Mouse (Mus musculus): ENCODE measurements around the gene Sstr4. TPM values are rescaled to one million over a fixed set of nuclear protein-coding genes. Genes with fewer than 3 reads are reported as not detected.

The Sstr4 gene
- under 1 TPM; 0.20 to 0.43 TPM for total RNA-seq (2021)
- long read RNA-seq, experiment 1 = 0 reads
- long read RNA-seq, experiment 2 = 0 reads

DNA sequence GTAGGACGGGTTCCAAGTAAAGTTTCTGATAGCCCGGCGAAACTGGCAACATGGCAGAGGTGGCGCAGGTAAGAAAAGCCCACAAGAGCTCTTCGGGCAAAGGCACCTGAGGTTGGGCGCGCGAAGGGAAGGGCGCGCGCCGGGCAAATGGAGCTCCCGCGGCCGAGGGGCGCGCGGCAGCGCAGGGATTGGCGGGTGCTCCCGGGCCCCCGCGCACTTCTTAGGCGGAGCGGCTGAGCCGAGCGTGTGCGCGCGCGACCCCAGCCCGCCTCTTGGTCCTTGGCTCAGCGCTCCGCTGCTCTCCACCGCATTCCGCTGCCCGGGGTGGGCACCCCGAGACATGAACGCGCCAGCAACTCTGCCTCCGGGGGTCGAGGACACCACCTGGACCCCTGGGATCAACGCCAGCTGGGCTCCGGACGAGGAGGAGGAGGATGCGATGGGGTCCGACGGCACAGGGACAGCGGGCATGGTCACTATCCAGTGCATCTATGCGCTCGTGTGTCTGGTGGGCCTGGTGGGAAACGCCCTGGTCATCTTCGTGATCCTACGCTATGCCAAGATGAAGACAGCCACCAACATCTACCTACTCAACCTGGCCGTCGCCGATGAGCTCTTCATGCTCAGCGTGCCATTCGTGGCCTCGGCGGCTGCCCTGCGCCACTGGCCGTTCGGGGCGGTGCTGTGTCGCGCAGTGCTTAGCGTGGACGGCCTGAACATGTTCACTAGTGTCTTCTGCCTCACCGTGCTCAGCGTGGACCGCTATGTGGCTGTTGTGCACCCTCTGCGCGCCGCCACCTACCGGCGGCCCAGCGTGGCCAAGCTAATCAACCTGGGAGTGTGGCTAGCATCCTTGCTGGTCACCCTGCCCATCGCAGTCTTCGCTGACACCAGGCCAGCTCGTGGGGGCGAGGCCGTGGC, at the start of gene Sstr4:
Sstr4 (plus strand) TSS at position 214 of the 921 bp plus-strand sequence.
- DNase-seq = peak; percentile 50

DNA sequence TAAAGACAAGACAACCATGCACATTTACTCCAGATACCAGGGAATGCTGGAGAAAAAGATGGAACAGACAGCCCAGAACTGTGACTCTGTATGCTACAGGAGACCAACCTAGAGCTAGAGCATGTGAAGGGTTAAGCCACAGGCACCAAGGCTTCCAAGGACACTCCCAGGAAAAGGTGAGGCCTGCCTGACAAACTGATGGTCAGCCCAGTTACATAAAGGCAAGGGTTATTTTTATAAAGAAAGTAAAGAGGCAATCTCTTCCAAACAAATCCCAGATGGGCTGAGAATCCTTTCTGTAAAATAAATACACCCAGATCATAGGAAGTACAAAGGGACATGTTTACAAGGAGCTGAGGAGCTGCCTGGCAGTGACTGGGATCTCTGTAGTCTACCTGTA, 49.8 kb upstream of the Sstr4 start:
- no peak for DNase-seq
- intact Hi-C loops (cut with DNase I; ENCODE audit: low total_unique reads) = no loop called here

More for the DNA sequence above, at the start of gene Sstr4:
- intact Hi-C loops (cut with DNase I; ENCODE audit: low total_unique reads) = no loop called here

DNA sequence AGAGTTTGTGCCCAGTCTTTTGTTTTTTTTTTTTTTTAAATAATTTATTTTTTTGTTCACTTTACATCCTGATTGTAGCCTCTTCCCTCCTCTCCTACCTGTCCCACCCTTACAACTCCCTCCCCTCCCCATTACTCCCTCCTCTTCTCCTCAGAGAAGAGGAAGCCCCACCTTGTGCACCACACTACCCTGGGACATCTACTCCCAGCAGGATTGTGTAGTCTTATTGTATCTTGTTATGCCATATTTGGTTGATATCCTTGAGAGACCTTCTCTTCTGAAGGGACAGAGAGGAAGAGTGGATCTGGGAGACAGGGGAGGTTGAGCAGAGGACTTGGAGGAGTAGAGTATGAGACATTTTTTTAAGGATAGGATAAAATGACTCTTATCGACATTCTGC, 48.2 kb upstream of the Sstr4 start:
- DNase-seq = no peak
- intact Hi-C loops (cut with DNase I; ENCODE audit: low total_unique reads) = no loop called here

DNA sequence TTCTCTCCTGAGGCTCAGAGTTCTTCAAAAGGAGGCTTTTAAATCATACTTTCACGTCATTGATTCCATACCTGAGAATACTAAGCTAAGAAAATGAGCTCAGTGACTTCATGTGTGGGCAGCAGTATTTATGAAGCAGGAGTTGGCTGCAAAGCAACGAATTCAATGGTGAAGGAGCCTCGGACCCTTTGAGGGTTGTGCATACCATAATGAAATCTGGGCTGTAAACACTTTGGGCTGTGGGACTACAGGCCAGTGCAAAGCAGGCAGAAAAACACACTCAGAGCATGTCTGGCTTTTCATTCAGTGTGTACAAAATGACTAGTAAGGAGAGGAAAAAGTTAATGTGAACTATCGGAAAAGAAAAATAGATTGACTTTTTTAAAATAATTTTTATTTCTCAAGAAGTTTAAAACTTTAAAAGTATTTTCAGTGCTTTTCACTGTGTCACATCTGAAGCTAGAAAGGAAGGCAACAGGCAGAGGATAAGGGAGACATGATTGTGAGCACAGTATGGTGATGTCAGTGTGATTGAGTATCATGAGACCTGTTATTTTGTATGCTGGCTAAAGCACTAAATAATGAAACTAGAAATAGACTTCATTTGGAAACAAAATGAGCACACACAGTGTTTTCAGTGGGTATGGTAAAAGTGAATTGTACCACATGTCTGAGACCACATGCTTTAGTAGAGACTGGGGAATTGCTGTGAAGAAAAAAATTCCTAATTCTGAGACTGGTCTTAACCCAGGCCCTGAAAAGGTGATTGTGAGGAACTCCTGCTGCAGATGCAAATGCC, 45.4 kb upstream of the Sstr4 start:
- DNase-seq = no peak
- intact Hi-C loops (cut with DNase I; ENCODE audit: low total_unique reads) = no loop called here

DNA sequence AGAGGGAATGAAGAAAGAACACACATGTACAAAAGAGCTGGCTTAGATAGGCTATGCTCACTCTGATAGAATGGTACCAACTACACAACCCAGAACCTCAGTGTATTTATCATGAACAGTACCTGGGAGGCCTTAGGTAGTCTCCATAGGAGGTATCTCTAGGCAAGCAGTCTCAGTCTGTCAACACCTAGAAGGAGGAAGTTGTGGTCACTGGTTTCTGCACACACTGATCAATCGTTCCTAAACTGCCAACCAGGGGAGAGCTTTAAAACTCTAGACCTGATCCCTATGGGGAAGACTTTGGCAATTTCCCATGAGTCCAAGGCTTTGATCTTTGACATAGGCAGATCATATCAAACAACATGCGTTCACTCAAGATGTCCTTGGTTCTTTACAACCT, 44.7 kb upstream of the Sstr4 start:
- intact Hi-C loops (cut with DNase I; ENCODE audit: low total_unique reads) = no loop called here
- DNase-seq = no peak

DNA sequence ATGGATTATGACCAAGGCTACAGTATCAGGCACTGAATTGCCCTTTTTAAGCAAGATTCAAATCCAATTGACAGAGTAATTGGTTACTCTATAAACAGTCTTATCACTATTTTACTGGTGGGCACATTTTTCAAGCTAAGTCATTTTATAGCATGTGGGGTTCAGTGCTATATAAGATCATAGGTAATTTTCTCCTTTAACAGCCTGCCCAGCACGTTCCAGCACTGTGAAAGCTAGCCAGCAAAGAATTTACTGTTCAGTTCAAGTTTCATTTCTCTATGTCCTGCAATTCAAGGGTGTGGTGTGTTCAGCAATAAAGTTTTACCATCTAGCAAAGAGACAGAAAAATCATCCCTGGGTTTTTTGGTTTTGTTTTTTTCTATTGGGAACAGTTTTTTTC, 42.5 kb upstream of the Sstr4 start:
- intact Hi-C loops (cut with DNase I; ENCODE audit: low total_unique reads) = no loop called here
- DNase-seq = no peak

DNA sequence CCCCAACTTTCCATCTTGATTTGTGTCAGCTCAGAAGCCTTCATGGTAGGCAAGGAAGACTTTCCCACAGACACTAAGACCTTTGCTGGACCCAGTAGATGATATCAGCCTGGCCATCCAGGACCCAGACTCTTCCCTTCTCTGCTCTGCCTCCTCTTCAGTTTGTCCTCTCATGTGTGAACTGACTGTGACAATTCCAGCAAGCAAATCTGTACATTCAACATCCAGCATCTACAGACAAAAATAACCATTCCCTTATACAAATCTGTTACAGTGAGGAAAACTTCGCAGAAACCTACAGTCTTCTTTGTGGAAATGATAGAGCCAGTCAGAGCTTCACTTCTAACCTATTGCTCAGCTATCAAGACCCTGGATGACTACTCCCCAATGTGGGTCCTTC, 38.0 kb upstream of the Sstr4 start:
- no peak for DNase-seq
- intact Hi-C loops (cut with DNase I; ENCODE audit: low total_unique reads) = no loop called here

DNA sequence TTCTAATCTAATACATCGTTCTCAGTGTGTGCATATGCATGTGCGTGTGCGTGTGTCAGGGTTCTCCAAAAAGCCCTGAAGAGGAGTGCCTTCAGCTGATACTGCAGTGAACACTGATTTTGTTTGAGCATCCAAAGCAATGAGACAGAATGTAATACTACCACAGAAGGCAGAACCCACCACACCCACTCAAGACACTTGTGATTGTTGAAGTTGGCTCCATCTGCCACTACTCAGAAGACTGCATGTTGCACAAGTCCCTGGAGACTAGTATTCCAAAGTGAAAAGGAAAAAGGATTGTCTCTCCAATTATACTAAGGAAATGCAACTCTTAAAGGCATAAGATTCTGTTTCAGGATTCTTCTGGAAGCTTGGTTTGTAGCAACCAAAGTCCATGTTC, 30.6 kb upstream of the Sstr4 start:
- intact Hi-C loops (cut with DNase I; ENCODE audit: low total_unique reads) = no loop called here
- DNase-seq = no peak

DNA sequence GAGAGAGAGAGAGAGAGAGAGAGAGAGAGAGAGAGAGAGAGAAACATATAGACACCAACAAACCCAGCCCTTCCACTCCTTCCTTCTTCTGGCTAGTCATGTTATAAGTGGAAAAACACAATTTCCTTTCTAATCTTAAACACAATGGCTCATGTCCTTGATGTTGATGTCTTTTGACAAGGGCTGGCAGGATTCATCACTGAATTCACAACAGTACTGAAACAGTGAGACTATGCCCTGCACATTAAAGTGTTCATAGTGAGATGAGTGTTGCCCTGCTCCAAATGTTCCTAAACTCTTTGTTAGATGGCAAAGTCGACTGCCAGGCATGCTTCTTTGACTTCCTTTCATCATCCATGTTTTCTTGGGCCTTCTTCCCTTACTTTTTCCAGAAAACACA, 29.9 kb upstream of the Sstr4 start:
- no peak for DNase-seq
- intact Hi-C loops (cut with DNase I; ENCODE audit: low total_unique reads) = no loop called here

DNA sequence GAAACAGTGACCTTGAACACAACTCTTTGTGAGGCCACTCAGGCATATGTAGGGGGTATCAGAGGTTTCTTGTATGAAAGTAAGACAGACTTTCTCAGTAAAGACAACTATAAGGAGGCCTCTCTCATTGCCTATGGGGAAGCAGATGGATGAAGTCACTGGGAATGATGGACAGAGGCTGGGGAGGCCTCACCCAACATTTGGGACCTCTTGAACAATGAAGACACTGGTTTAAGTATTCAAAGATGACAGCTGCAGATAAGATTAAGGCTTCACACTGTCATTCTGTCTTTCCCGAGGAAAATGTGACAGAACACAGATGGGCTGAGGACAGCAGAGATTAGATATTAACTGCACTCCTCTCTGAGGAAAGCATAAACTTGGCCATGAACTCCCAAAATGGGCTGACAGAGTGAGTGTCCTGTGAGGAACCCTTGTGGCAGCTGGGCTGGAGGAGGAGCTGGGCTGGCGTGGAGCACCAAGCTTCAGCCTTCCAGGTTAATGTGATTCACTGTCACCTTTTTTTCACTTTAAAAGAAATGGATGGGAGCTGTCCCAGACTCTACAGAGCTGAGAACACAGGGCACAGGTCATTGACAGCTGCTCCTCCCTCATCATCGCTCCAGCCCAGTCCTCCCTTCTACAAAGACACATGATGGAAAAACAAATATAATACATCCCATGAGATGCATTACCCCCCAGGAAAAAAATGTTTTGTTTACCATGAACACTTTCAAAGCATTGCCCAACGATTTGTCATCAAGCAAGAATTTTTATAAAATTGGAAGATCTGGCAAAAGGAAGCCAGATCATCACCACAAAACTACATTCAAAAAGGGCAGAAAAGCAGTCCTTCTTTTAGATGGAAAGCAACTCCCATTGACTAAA, 23.2 kb upstream of the Sstr4 start:
- intact Hi-C loops (cut with DNase I; ENCODE audit: low total_unique reads) = no loop called here
- DNase-seq = no peak

DNA sequence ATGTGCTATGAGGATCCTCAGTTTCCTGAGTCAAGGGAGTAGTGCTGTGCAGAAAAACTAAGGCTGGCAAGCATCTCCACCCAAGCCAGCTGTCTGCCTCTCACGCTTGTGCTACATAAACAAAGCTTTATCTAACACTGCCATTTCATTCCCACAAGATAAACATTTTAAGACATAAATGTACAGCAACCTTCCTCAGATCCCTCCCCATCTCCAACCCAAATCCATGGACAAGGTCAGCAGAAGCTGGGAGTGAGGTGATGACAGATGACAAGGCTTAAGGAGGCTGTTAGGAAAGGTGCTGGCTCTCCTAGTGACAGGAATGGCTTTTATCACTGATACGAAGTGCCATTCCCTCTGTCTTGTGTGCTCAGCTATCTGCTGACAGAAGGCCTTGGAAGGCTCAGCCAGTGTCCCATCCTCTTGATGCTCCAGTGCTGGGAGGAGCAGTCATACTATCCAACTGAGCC, 21.5 kb upstream of the Sstr4 start:
- DNase-seq = no peak
- intact Hi-C loops (cut with DNase I; ENCODE audit: low total_unique reads) = no loop called here

DNA sequence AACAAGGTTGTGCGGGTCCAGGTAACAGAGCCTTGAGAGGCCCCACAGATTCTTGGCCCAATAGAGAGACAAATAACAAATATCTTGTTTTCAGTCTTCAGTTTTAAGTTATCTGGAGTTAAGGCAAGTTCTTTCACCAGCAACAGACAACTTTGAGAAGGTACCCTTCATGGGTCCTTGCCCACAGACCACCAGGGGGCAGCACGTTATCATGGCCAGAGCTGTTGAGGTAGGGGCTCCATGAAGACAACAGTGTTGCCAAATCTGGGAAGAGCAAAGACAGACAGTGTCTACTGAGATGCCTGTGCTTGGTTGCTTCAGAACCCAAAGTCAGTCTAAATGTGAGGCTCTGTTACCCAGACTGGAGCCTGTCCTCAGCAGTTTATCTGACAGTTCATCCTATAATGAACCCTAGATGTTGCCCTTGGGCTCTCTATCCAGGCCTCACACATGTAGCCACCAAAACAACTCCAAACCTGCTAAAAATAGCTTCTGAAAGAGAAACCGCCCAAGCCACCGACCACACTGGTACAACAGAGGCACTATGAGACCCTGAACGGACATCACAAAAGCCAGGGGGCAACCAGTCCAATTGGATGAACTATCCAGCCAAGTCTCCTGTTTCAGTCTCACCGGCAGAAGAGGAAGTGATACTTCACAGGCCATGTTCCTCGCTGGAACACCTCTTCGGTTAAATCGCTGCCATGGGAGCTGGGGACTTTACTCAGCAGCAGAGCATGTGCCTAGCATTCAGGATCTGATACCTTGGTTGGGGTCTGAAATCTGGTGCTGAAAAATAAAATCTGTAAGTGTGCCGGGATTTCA, 19.6 kb upstream of the Sstr4 start:
- intact Hi-C loops (cut with DNase I; ENCODE audit: low total_unique reads) = no loop called here
- DNase-seq = peak; percentile 41

DNA sequence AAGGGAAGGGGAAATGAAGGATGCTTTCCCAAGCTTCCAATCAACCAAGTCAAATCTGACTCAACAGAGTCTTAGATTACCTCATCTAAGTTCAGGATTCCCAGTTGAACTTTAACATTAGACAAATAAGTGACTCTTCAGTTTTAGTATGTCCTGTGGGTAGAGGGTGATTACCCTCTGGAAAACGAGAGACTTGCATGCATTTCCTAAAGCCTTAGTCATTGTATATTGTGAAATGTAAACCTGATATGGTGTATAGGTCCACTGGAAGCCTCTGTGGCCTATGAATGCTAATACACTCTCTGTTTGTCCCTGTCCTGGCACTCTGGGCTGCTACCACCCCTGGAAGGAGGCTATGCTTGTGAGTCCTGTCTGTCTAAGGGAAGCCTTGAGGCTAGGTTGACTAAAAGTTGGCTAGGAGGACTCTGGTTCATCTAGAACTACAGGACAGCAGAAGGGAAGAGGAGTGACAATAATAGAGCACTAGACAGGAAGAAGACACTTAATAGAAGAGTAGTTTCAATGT, 16.3 kb upstream of the Sstr4 start:
- intact Hi-C loops (cut with DNase I; ENCODE audit: low total_unique reads) = no loop called here

DNA sequence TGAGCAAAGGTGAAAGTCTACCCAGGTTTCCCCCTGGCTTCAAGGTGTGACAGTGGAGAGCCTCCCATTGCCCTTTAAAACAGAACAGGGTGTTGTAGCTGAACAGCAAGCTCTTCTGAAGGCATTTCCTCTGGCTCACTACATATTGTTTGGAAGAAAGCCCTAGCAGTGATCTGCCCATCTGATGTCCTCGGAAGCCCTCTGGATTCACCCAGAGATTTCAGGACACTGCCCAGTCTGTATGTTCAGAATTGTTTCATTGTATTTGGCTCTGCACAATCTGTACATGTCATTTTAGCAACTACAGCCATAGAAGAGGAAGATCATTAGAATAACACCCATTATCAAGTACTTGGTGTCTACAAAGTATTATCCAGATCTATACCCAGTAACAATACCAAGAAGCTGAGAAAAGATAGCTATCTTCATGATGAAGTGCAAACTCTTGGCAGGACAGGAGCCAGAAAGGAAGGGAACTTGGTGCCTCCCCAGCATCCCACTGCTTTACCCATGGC, 15.2 kb upstream of the Sstr4 start:
- DNase-seq = no peak
- intact Hi-C loops (cut with DNase I; ENCODE audit: low total_unique reads) = no loop called here

More for the DNA sequence above, 16.3 kb upstream of the Sstr4 start:
- DNase-seq = no peak

DNA sequence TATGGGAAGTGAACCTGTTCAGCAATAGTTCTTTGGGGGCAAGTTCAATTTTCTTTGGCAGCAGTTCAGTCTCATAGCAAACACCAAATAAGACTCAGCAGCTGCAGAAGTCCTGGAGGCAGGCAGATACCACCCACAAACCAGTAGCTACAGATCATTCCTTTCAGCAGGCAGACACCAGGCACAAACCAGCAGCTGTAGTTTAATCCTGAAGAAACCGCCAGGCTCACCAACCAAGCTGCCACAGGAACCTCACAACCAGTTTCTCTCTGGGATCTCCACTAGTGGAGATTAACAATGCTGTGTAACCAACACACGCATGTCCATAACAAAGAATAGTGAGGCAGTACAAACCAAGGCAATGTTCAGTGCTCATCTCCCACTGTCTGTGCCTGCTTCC, 14.1 kb upstream of the Sstr4 start:
- DNase-seq = no peak
- intact Hi-C loops (cut with DNase I; ENCODE audit: low total_unique reads) = no loop called here

DNA sequence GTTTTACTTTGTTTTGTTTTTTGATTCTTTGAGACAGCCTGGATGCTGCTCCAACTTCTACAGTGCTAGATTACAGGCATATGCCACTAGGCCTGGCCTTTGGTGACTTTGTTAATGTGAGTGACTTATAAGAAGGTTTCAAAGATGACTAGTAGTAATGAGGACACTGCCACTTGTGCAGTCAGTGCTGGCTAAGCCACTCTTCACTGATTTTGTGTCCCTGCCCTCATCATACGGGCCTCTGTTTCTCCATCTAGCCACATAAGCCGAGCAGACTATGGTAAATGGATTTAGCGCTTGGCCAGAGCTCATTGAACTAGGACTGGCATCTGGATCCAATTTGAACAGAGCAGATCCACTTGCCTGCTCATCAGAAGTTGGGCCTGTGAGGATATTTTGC, 8.7 kb upstream of the Sstr4 start:
- intact Hi-C loops (cut with DNase I; ENCODE audit: low total_unique reads) = no loop called here
- no peak for DNase-seq

DNA sequence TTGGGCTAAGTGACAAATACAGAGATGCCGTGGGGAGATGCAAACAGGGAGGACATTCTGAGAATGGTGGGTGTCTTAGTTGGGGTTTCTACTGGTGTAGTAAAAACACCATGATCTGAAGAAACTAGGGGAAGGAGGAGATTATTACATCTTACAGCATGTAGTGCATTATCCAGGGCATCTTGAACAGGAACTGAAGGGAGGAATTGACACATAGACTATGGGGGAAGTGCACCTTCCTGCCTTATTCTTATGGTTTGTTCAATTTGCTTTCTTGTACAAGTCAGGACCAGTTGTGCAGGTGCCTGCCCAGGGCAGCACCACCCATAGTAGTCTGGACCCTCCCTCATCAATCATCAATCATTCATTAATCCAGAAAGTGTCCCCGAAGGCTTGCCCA, 8.2 kb upstream of the Sstr4 start:
- intact Hi-C loops (cut with DNase I; ENCODE audit: low total_unique reads) = no loop called here
- DNase-seq = no peak
